Mouse (Mus musculus): Measurements from ENCODE around the gene Myo3b.

- TF ChIP-seq TCF3 (IDR thresholded peaks at IDR 0.05; ENCODE audit: insufficient read length, low read depth) (no peak), POLR2A (IDR thresholded peaks at IDR 0.05; ENCODE audit: insufficient read length, low read depth) (no peak)
These were observed 148.1 kb downstream of the Myo3b start for GRCm38 (mm10) chr2:70187040-70187439.

Measured in myocyte (in vitro differentiated cells).